ENCODE assay signal across 27 mouse cellular contexts in genomic region chr3:57788472-57788871, GRCm38 (mm10). TPM values are rescaled to one million over a fixed set of nuclear protein-coding genes. Genes with fewer than 3 reads are reported as not detected.
A peak's percentile ranks its signal among the peaks of the same experiment; 100 is the strongest.
DNase-seq lines count a peak whose midpoint lies in the region; ATAC-seq and TF ChIP-seq lines count a peak whose summit lies in the region.
"Had no signal": no experiment of that assay in that cellular context is flagged by ENCODE, and none has a peak within 500 bp of the region (broad histone marks: within the 10 kb centered on the region; RNA-seq: fewer than 3 reads in every experiment).

No protein-coding gene starts in this region.

- H3K4me3 ChIP-seq in forebrain, embryonic 14.5 days (ENCODE audit: low read depth, low read length), result no peak overlapping the region
- H3K4me3 ChIP-seq in forebrain, embryonic 10.5 days, result no peak overlapping the region
- H3K4me3 ChIP-seq in heart, embryonic 12.5 days, result no peak overlapping the region
- H3K4me3 ChIP-seq in heart, postnatal 0 days (ENCODE audit: low read depth, low read length), result no peak overlapping the region
- H3K4me3 ChIP-seq in heart, embryonic 10.5 days, result no peak overlapping the region
- H3K4me3 ChIP-seq: hindbrain, embryonic 12.5 days; intestine, embryonic 15.5 days; liver, embryonic 12.5 days; stomach, embryonic 15.5 days had no signal

- intact Hi-C loops in heart, postnatal 25 days (cut with DNase I), result no loop called here
- intact Hi-C loops in heart, postnatal 10 days (cut with DNase I), result no loop called here

- 76% methylated on average over 4 of the region's 4 CpGs for WGBS in forebrain, embryonic 14.5 days
- WGBS in forebrain, embryonic 10.5 days, result 85% methylated on average over 4 of the region's 4 CpGs
- 59% methylated on average over 4 of the region's 4 CpGs for WGBS in heart, embryonic 12.5 days
- WGBS in heart, postnatal 0 days, result 37% methylated on average over 4 of the region's 4 CpGs
- WGBS in heart, embryonic 10.5 days, result 70% methylated on average over 4 of the region's 4 CpGs

- no peak for ATAC-seq in forebrain, embryonic 14.5 days
- no peak for ATAC-seq in heart, embryonic 12.5 days (ENCODE audit: insufficient number of reproducible peaks, low FRiP score)
- ATAC-seq in heart, postnatal 0 days (ENCODE audit: insufficient read depth, low read depth), result no peak
- ATAC-seq: hindbrain, postnatal 0 days; intestine, embryonic 15.5 days; liver, embryonic 12.5 days; liver, postnatal 0 days; midbrain, embryonic 16.5 days had no signal

- peaks cover 8% of the 10 kb centered on the region; the same call in 1 of the 2 replicates for H3K4me1 ChIP-seq in forebrain, embryonic 14.5 days (ENCODE audit: control insufficient read depth, insufficient read depth, low read length)
- no peaks in the 10 kb centered on the region for H3K4me1 ChIP-seq in forebrain, embryonic 10.5 days
- H3K4me1 ChIP-seq in heart, embryonic 12.5 days (replicated peaks), result peaks cover 5% of the 10 kb centered on the region
- H3K4me1 ChIP-seq in heart, postnatal 0 days (ENCODE audit: control insufficient read depth, insufficient read depth), result peaks cover 8% of the 10 kb centered on the region; the same call in 1 of the 2 replicates
- H3K4me1 ChIP-seq in heart, embryonic 10.5 days, result no peaks in the 10 kb centered on the region; the same call in 1 of the 2 replicates
- H3K4me1 ChIP-seq: hindbrain, embryonic 12.5 days; intestine, embryonic 15.5 days; liver, embryonic 12.5 days; stomach, embryonic 15.5 days had no signal

- H3K9ac ChIP-seq in forebrain, embryonic 14.5 days (ENCODE audit: low read length), result no peak overlapping the region
- H3K9ac ChIP-seq in heart, embryonic 12.5 days, result no peak overlapping the region
- 0 out of 2 replicates have a peak overlapping the region, but pooled peaks have one; percentile 5 for H3K9ac ChIP-seq in heart, postnatal 0 days (replicated peaks; ENCODE audit: low read depth, low read length)
- H3K9ac ChIP-seq: hindbrain, embryonic 12.5 days; intestine, embryonic 15.5 days; liver, embryonic 12.5 days; liver, postnatal 0 days; stomach, embryonic 15.5 days had no signal

- peak; percentile 12 for DNase-seq in forebrain, embryonic 14.5 days (ENCODE audit: low spot score)
- no peak for DNase-seq in forebrain, embryonic 10.5 days (ENCODE audit: extremely low spot score, low spot score)
- DNase-seq in heart, postnatal 25 days (ENCODE audit: low spot score), result no peak
- no peak for DNase-seq in heart, postnatal 0 days (ENCODE audit: low spot score)
- DNase-seq in heart, embryonic 10.5 days (ENCODE audit: low spot score), result no peak
- DNase-seq in heart, postnatal 10 days, result peak; percentile 10 to 15
- no peak for DNase-seq in c-Kit-positive CD71-positive TER-119-positive erythroid progenitor cells, embryonic 14.5 days (ENCODE audit: low spot score)
- DNase-seq: adrenal gland, postnatal 25 days; B cell, adult 2 months; gastrocnemius, postnatal 10 days; kidney, adult 8-10 months; kidney, postnatal 4 days; left cerebral cortex, postnatal 4 days; liver, postnatal 0 days; lung, postnatal 36 days; right cerebral cortex, postnatal 25 days; thymus, postnatal 14 days had no signal

- no peaks in the 10 kb centered on the region for H3K9me3 ChIP-seq in forebrain, embryonic 14.5 days (replicated peaks; ENCODE audit: control insufficient read depth, low read length)
- H3K9me3 ChIP-seq in forebrain, embryonic 10.5 days, result no peaks in the 10 kb centered on the region
- H3K9me3 ChIP-seq in heart, embryonic 12.5 days (replicated peaks), result no peaks in the 10 kb centered on the region
- no peaks in the 10 kb centered on the region for H3K9me3 ChIP-seq in heart, postnatal 0 days (replicated peaks; ENCODE audit: control insufficient read depth, low read length)
- no peaks in the 10 kb centered on the region for H3K9me3 ChIP-seq in heart, embryonic 10.5 days
- H3K9me3 ChIP-seq: hindbrain, embryonic 12.5 days; intestine, embryonic 15.5 days; liver, embryonic 12.5 days; stomach, embryonic 15.5 days had no signal

- TF ChIP-seq EP300 in heart, postnatal 0 days (IDR thresholded peaks at IDR 0.05; ENCODE audit: low read depth), result no peak

- H3K27ac ChIP-seq in forebrain, embryonic 14.5 days (ENCODE audit: low read depth, low read length), result peak overlapping the region; percentile 6; the same call in 1 of the 2 replicates
- no peak overlapping the region for H3K27ac ChIP-seq in forebrain, embryonic 10.5 days
- H3K27ac ChIP-seq in heart, embryonic 12.5 days (ENCODE audit: poor library complexity, severe bottlenecking), result peak overlapping the region; percentile 37
- peak overlapping the region; percentile 81 for H3K27ac ChIP-seq in heart, postnatal 0 days (ENCODE audit: low read depth)
- no peak overlapping the region; the same call in 1 of the 2 replicates for H3K27ac ChIP-seq in heart, embryonic 10.5 days
- H3K27ac ChIP-seq: hindbrain, embryonic 12.5 days; hindbrain, postnatal 0 days; intestine, embryonic 15.5 days; kidney, postnatal 0 days; liver, embryonic 12.5 days; stomach, embryonic 15.5 days had no signal

- H3K36me3 ChIP-seq in forebrain, embryonic 14.5 days (ENCODE audit: control insufficient read depth, insufficient read depth, low read length), result no peaks in the 10 kb centered on the region
- H3K36me3 ChIP-seq in forebrain, embryonic 10.5 days (replicated peaks), result no peaks in the 10 kb centered on the region; the same call in 1 of the 2 replicates
- H3K36me3 ChIP-seq in heart, embryonic 12.5 days, result no peaks in the 10 kb centered on the region
- H3K36me3 ChIP-seq in heart, postnatal 0 days (replicated peaks; ENCODE audit: control insufficient read depth, insufficient read depth, low read length), result 0 out of 2 replicates have a peak, but pooled peaks cover 7% of the 10 kb centered on the region
- no peaks in the 10 kb centered on the region for H3K36me3 ChIP-seq in heart, embryonic 10.5 days
- H3K36me3 ChIP-seq: hindbrain, embryonic 12.5 days; intestine, embryonic 15.5 days; liver, embryonic 12.5 days; stomach, embryonic 15.5 days had no signal

- no peak overlapping the region for H3K4me2 ChIP-seq in forebrain, embryonic 14.5 days (ENCODE audit: low read length)
- 0 out of 2 replicates have a peak overlapping the region, but pooled peaks have one; percentile 2 for H3K4me2 ChIP-seq in heart, embryonic 12.5 days
- H3K4me2 ChIP-seq in heart, postnatal 0 days (ENCODE audit: low read depth, low read length), result peak overlapping the region; percentile 41
- H3K4me2 ChIP-seq: hindbrain, embryonic 12.5 days; intestine, embryonic 15.5 days; liver, embryonic 12.5 days; midbrain, embryonic 11.5 days; stomach, embryonic 15.5 days had no signal

- TF ChIP-seq CTCF in heart, postnatal 0 days (IDR thresholded peaks at IDR 0.05; ENCODE audit: low read depth), result no peak

- no peaks in the 10 kb centered on the region for H3K27me3 ChIP-seq in forebrain, embryonic 14.5 days (replicated peaks; ENCODE audit: control insufficient read depth, insufficient read depth, low read length)
- no peaks in the 10 kb centered on the region for H3K27me3 ChIP-seq in forebrain, embryonic 10.5 days (ENCODE audit: poor library complexity, severe bottlenecking)
- H3K27me3 ChIP-seq in heart, embryonic 12.5 days (replicated peaks), result no peaks in the 10 kb centered on the region
- no peaks in the 10 kb centered on the region for H3K27me3 ChIP-seq in heart, postnatal 0 days (ENCODE audit: control insufficient read depth, insufficient read depth, low read length)
- no peaks in the 10 kb centered on the region for H3K27me3 ChIP-seq in heart, embryonic 10.5 days (ENCODE audit: insufficient read depth, poor library complexity, severe bottlenecking)
- H3K27me3 ChIP-seq: hindbrain, embryonic 12.5 days; intestine, embryonic 15.5 days; liver, embryonic 12.5 days; stomach, embryonic 15.5 days had no signal

RNA-seq across cellular contexts. Expression of gene Rnf13, which starts 52.6 kb away (rescaled TPM):
- 88.0 and 88.6 TPM in 2 replicates for polyA plus RNA-seq in forebrain, embryonic 14.5 days (2014; fragmentation: Nextera tagmentation; extraction: Ambion mirVana)
- 39.0 and 42.8 TPM in 2 replicates for polyA plus RNA-seq in forebrain, embryonic 10.5 days (2016; fragmentation: Nextera tagmentation; extraction: Ambion mirVana)
- polyA plus RNA-seq in heart, embryonic 12.5 days (2016; fragmentation: Nextera tagmentation; extraction: Ambion mirVana), result 56.3 and 63.8 TPM in 2 replicates
- total RNA-seq in heart, postnatal 25 days (2021), result 10 to 100 TPM; 61.4 to 67.8 TPM
- total RNA-seq in heart, postnatal 0 days (2014; rRNA removed; ENCODE audit: low replicate concordance), result 47.8 and 59.4 TPM in 2 replicates
- 81.5 and 84.5 TPM in 2 replicates for polyA plus RNA-seq in heart, postnatal 0 days (2015; fragmentation: Nextera tagmentation; extraction: Ambion mirVana)
- 40.5 and 51.8 TPM in 2 replicates for polyA plus RNA-seq in heart, embryonic 10.5 days (2016; fragmentation: Nextera tagmentation; extraction: Ambion mirVana)
- total RNA-seq in heart, postnatal 10 days (2021), result 10 to 100 TPM; 42.0 to 51.5 TPM

RNA-seq across cellular contexts. Expression of gene Pfn2, which starts 59.4 kb away (rescaled TPM):
- polyA plus RNA-seq in forebrain, embryonic 14.5 days (2014; fragmentation: Nextera tagmentation; extraction: Ambion mirVana), result 566 and 594 TPM in 2 replicates
- polyA plus RNA-seq in forebrain, embryonic 10.5 days (2016; fragmentation: Nextera tagmentation; extraction: Ambion mirVana), result 161 and 167 TPM in 2 replicates
- 53.3 and 58.9 TPM in 2 replicates for polyA plus RNA-seq in heart, embryonic 12.5 days (2016; fragmentation: Nextera tagmentation; extraction: Ambion mirVana)
- 10 to 100 TPM; 34.3 to 34.7 TPM for total RNA-seq in heart, postnatal 25 days (2021)
- total RNA-seq in heart, postnatal 0 days (2014; rRNA removed; ENCODE audit: low replicate concordance), result 25.4 and 27.9 TPM in 2 replicates
- polyA plus RNA-seq in heart, postnatal 0 days (2015; fragmentation: Nextera tagmentation; extraction: Ambion mirVana), result 38.5 and 40.6 TPM in 2 replicates
- polyA plus RNA-seq in heart, embryonic 10.5 days (2016; fragmentation: Nextera tagmentation; extraction: Ambion mirVana), result 61.0 and 67.4 TPM in 2 replicates
- 10 to 100 TPM; 30.1 to 35.2 TPM for total RNA-seq in heart, postnatal 10 days (2021)
- total RNA-seq: megakaryocyte, adult 5-6 weeks had no signal

Comparison
In these comparisons a context has a peak if more than half of its experiments do, and no peak if none do; other contexts are left out.
1. DNase-seq: peak in forebrain, embryonic 14.5 days (single experiment) and heart, postnatal 10 days (2 of 2); none in forebrain, embryonic 10.5 days (single experiment), heart, postnatal 25 days (single experiment), heart, postnatal 0 days (single experiment), heart, embryonic 10.5 days (single experiment) and c-Kit-positive CD71-positive TER-119-positive erythroid progenitor cells, embryonic 14.5 days (single experiment).
2. H3K27ac ChIP-seq: peak in forebrain, embryonic 14.5 days (single experiment), heart, embryonic 12.5 days (single experiment) and heart, postnatal 0 days (single experiment); none in forebrain, embryonic 10.5 days (single experiment) and heart, embryonic 10.5 days (single experiment).